Mouse (Mus musculus): Measurements from ENCODE around the gene Olfr541. TPM values are rescaled to one million over a fixed set of nuclear protein-coding genes. Genes with fewer than 3 reads are reported as not detected.
"Not testable (repeated sequence)": the region's sequence is repeated elsewhere in the genome, so short reads cannot be mapped to it uniquely, and the experiment has no call there.

Olfr541 gene
- not detected for total RNA-seq (2021)

- DNase-seq = no peak
These were observed at the start of gene Olfr541 for GRCm38 (mm10) chr7:140696967-140697366. Gene Olfr541 (plus strand): TSS chr7:140697267.

GRCm38 (mm10) chr7:140659630-140660029, 37.4 kb upstream of the Olfr541 start, which contains the start of gene Olfr539:
Gene Olfr539 (plus strand): TSS chr7:140659930.
- DNase-seq = no peak

- DNase-seq = not testable (repeated sequence)
These were observed 26.4 kb upstream of the Olfr541 start for GRCm38 (mm10) chr7:140670693-140671092.

- no peak for DNase-seq
These were observed 21.2 kb upstream of the Olfr541 start for GRCm38 (mm10) chr7:140675863-140676262.

GRCm38 (mm10) chr7:140679591-140679990, 17.5 kb upstream of the Olfr541 start:
- not testable (repeated sequence) for DNase-seq

- DNase-seq = no peak
These were observed 15.4 kb upstream of the Olfr541 start, which contains the start of gene Olfr45 for GRCm38 (mm10) chr7:140681651-140682050. Gene Olfr45 (plus strand): TSS chr7:140681951.

- DNase-seq = no peak
These were observed 9.3 kb downstream of the Olfr541 start for GRCm38 (mm10) chr7:140706348-140706747.

GRCm38 (mm10) chr7:140707536-140708284, 10.6 kb downstream of the Olfr541 start:
- DNase-seq = no peak

- no peak for DNase-seq
These were observed 20.3 kb downstream of the Olfr541 start for GRCm38 (mm10) chr7:140717155-140718055.

GRCm38 (mm10) chr7:140721095-140721494, 24.0 kb downstream of the Olfr541 start:
- no peak for DNase-seq

GRCm38 (mm10) chr7:140725558-140725957, 28.5 kb downstream of the Olfr541 start:
- no peak for DNase-seq

- no peak for DNase-seq
These were observed 36.1 kb downstream of the Olfr541 start for GRCm38 (mm10) chr7:140733162-140733561.

GRCm38 (mm10) chr7:140747402-140747801, 50.3 kb downstream of the Olfr541 start:
- DNase-seq = no peak

- DNase-seq = peak; percentile 40 to 48
These were observed 51.2 kb downstream of the Olfr541 start for GRCm38 (mm10) chr7:140748116-140748826.

GRCm38 (mm10) chr7:140748827-140749160, 51.7 kb downstream of the Olfr541 start:
- DNase-seq = no peak

- no peak for DNase-seq
These were observed 57.5 kb downstream of the Olfr541 start for GRCm38 (mm10) chr7:140754556-140754955.

Other genes with a start within 250 kb of the Olfr541 start
- not detected for gene Olfr533, start 233.9 kb upstream of the Olfr541 start, total RNA-seq (2021)
- under 1 TPM; 0.25 to 0.51 TPM for gene Olfr535, start 213.1 kb upstream of the Olfr541 start, total RNA-seq (2021)
- gene Olfr536, start 189.9 kb upstream of the Olfr541 start, total RNA-seq (2021) = not detected
- gene Olfr538, start 129.4 kb upstream of the Olfr541 start, total RNA-seq (2021) = not detected
- gene Olfr46, start 96.0 kb upstream of the Olfr541 start, total RNA-seq (2021) = under 1 TPM; 0.43 to 0.45 TPM
- gene Olfr61, start 68.3 kb upstream of the Olfr541 start, total RNA-seq (2021) = under 1 TPM in 1 of 2 experiments, not detected in 1; 0.37 TPM
- not detected for gene Olfr53, start 50.8 kb upstream of the Olfr541 start, total RNA-seq (2021)
- gene Olfr539, start 37.3 kb upstream of the Olfr541 start, total RNA-seq (2021) = under 1 TPM; 0.17 to 0.43 TPM
- gene Olfr45, start 15.3 kb upstream of the Olfr541 start, total RNA-seq (2021) = under 1 TPM; 0.10 TPM
- not detected for gene Cyp2e1, start 66.5 kb downstream of the Olfr541 start, total RNA-seq (2021)
- gene Syce1, start 90.6 kb downstream of the Olfr541 start, total RNA-seq (2021) = under 1 TPM in 1 of 2 experiments, not detected in 1; 0.40 TPM
- 10 to 100 TPM; 12.3 to 13.3 TPM for gene Zfp941, start 124.9 kb downstream of the Olfr541 start, total RNA-seq (2021)
- gene Urah, start 137.8 kb downstream of the Olfr541 start, total RNA-seq (2021) = 1 to 10 TPM; 1.8 to 2.9 TPM
- gene Scgb1c1, start 148.3 kb downstream of the Olfr541 start, total RNA-seq (2021) = not detected
- not detected for gene Odf3, start 150.5 kb downstream of the Olfr541 start, total RNA-seq (2021)
- not detected for gene Gm45785, start 159.1 kb downstream of the Olfr541 start, total RNA-seq (2021)
- 10 to 100 TPM; 76.8 to 83.7 TPM for gene Ric8a, start 159.7 kb downstream of the Olfr541 start, total RNA-seq (2021)
- 10 to 100 TPM; 27.2 to 28.1 TPM for gene Bet1l, start 160.3 kb downstream of the Olfr541 start, total RNA-seq (2021)
- 100 to 1,000 TPM; 113 to 119 TPM for gene Psmd13, start 184.7 kb downstream of the Olfr541 start, total RNA-seq (2021)
- 10 to 100 TPM; 64.6 to 71.8 TPM for gene Sirt3, start 185.0 kb downstream of the Olfr541 start, total RNA-seq (2021)
- gene Cox8b, start 203.2 kb downstream of the Olfr541 start, total RNA-seq (2021) = 1 to 10 TPM; 1.2 to 1.3 TPM
- gene Nlrp6, start 223.6 kb downstream of the Olfr541 start, total RNA-seq (2021) = under 1 TPM; 0.30 to 0.35 TPM
- gene Pgghg, start 244.1 kb downstream of the Olfr541 start, total RNA-seq (2021) = 1 to 10 TPM; 3.9 to 4.0 TPM

Data from layer of hippocampus, postnatal 36 days (tissue).